ENCODE assay signal across 8 mouse cellular contexts in genomic region chr3:65863297-65863696, GRCm38 (mm10).
DNase-seq lines count a peak whose midpoint lies in the region; ATAC-seq and TF ChIP-seq lines count a peak whose summit lies in the region.

No protein-coding gene starts in this region.

- peak; percentile 96 for DNase-seq in brain, embryonic 14.5 days (ENCODE audit: low read depth)
- peak; percentile 65 for DNase-seq in liver
- peak; percentile 60 to 61 for DNase-seq in spleen, postnatal 36 days (ENCODE audit: low spot score in 2 of 2)

- 2% methylated on average over 11 of the region's 11 CpGs for WGBS in heart, embryonic 12.5 days
- 3% methylated on average over 11 of the region's 11 CpGs for WGBS in kidney, embryonic 16.5 days

- no peak overlapping the region for H3K27ac ChIP-seq in heart, embryonic 12.5 days (ENCODE audit: poor library complexity, severe bottlenecking)
- H3K27ac ChIP-seq in kidney, embryonic 16.5 days (ENCODE audit: low read length): no peak overlapping the region

- H3K79me3 ChIP-seq in C2C12 (ENCODE audit: low read depth): no peaks in the 10 kb centered on the region

- H3K27me3 ChIP-seq in C2C12 (ENCODE audit: control insufficient read depth, insufficient read depth, insufficient read length): no peaks in the 10 kb centered on the region
- no peaks in the 10 kb centered on the region for H3K27me3 ChIP-seq in heart, embryonic 12.5 days (replicated peaks)
- H3K27me3 ChIP-seq in kidney, embryonic 16.5 days (ENCODE audit: insufficient read depth, low read length): no peaks in the 10 kb centered on the region

- TF ChIP-seq POLR2A in brain, embryonic 14.5 days (IDR thresholded peaks at IDR 0.05; ENCODE audit: borderline replicate concordance, extremely low read depth, insufficient read depth, insufficient read length, poor library complexity, severe bottlenecking): no peak

- no peaks in the 10 kb centered on the region for H3K36me3 ChIP-seq in C2C12 (ENCODE audit: control insufficient read depth, insufficient read depth)
- H3K36me3 ChIP-seq in heart, embryonic 12.5 days: no peaks in the 10 kb centered on the region
- no peaks in the 10 kb centered on the region for H3K36me3 ChIP-seq in kidney, embryonic 16.5 days (ENCODE audit: insufficient read depth, low read length)

- H3K4me3 ChIP-seq in C2C12 (ENCODE audit: insufficient read depth, poor library complexity, severe bottlenecking): no peak overlapping the region
- H3K4me3 ChIP-seq in heart, embryonic 12.5 days: peak overlapping the region; percentile 21; the same call in 1 of the 2 replicates
- H3K4me3 ChIP-seq in kidney, embryonic 16.5 days (ENCODE audit: low read length): no peak overlapping the region

- 0 out of 2 replicates have a peak, but pooled peaks cover 4% of the 10 kb centered on the region for H3K9me3 ChIP-seq in heart, embryonic 12.5 days (replicated peaks)
- no peaks in the 10 kb centered on the region for H3K9me3 ChIP-seq in kidney, embryonic 16.5 days (ENCODE audit: low read length)

- H3K79me2 ChIP-seq in C2C12 (ENCODE audit: control insufficient read depth, insufficient read depth): no peaks in the 10 kb centered on the region

- peak overlapping the region; percentile 58 for H3K4me2 ChIP-seq in heart, embryonic 12.5 days
- peak overlapping the region; percentile 3; the same call in 1 of the 2 replicates for H3K4me2 ChIP-seq in kidney, embryonic 16.5 days (replicated peaks; ENCODE audit: low read depth, low read length)

- peaks cover 42% of the 10 kb centered on the region for H3K4me1 ChIP-seq in heart, embryonic 12.5 days (replicated peaks)
- H3K4me1 ChIP-seq in kidney, embryonic 16.5 days (ENCODE audit: insufficient read depth, low read length): peaks cover 30% of the 10 kb centered on the region

- TF ChIP-seq CTCF in C2C12 (IDR thresholded peaks at IDR 0.05; ENCODE audit: control insufficient read depth, insufficient read depth, insufficient read length): peak; percentile 74
- peak; percentile 99 for TF ChIP-seq CTCF in brain, embryonic 14.5 days (IDR thresholded peaks at IDR 0.05; ENCODE audit: borderline replicate concordance, extremely low read depth, insufficient read depth, insufficient read length)

- H3K9ac ChIP-seq in heart, embryonic 12.5 days: peak overlapping the region; percentile 38
- no peak overlapping the region for H3K9ac ChIP-seq in kidney, embryonic 16.5 days (replicated peaks; ENCODE audit: low read length)

- ATAC-seq in erythroblast, adult 5-6 weeks (replicated peaks; ENCODE audit: low FRiP score, poor library complexity, severe bottlenecking): peak; percentile 75
- ATAC-seq in heart, embryonic 12.5 days (ENCODE audit: insufficient number of reproducible peaks, low FRiP score): peak; percentile 73
- peak; percentile 87 for ATAC-seq in kidney, embryonic 16.5 days (ENCODE audit: low FRiP score, low TSS enrichment)
- peak; percentile 85 for ATAC-seq in monocyte, adult 5-6 weeks (replicated peaks; ENCODE audit: insufficient number of reproducible peaks, low FRiP score, low TSS enrichment, poor library complexity, severe bottlenecking)

- H3ac ChIP-seq in C2C12 (ENCODE audit: control insufficient read depth, insufficient read length, low read depth): no peak overlapping the region

TF ChIP-seq in C2C12, 6 proteins besides CTCF, POLR2A, EP300 and RAD21:
- TF ChIP-seq FOSL1 (IDR thresholded peaks at IDR 0.05; ENCODE audit: insufficient read depth, low read length, poor library complexity, severe bottlenecking) (no peak), USF1 (IDR thresholded peaks at IDR 0.05; ENCODE audit: low read depth) (no peak), MAX (IDR thresholded peaks at IDR 0.05) (no peak)
